Mouse (Mus musculus) kidney, adult 10 weeks (tissue): Measurements from ENCODE around the gene Acsbg2. TPM values are rescaled to one million over a fixed set of nuclear protein-coding genes. Genes with fewer than 3 reads are reported as not detected.

Experiments
- polyA plus RNA-seq: library from polyadenylated mRNA; stranded (reverse); fragments of 350-450 nt; fragmentation: Illumina TruSeq; extraction: RNeasy Lipid Tissue Mini Kit (QIAGEN cat#74804); gene quantifications from one replicate; pipeline ENCODE4 v1.2.3, GENCODE M21; 2014; ENCODE audit warnings: low read depth, low replicate concordance

Acsbg2 gene
- polyA plus RNA-seq, result not detected

DNA sequence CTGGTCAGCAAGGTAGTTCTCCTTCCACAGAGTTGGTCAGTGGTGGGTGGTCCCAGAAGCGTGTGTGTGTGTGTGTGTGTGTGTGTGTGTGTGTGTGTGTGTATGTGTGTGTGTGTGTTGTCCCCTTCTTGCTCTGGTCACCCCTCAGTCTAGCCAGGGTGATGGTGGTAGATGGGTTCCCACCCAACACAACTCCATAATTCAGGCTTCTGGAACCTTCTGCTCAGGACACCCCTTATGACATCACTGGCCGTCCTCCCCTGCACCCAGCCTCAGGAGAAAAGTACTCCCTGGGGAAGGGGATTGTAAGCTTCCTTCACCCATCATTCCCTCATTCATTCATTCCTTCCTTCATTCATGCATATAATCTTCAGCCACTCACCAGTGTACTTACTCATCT is at the start of gene Acsbg2:
Acsbg2 (minus strand) TSS at position 211 of the 400 bp plus-strand sequence.

DNA sequence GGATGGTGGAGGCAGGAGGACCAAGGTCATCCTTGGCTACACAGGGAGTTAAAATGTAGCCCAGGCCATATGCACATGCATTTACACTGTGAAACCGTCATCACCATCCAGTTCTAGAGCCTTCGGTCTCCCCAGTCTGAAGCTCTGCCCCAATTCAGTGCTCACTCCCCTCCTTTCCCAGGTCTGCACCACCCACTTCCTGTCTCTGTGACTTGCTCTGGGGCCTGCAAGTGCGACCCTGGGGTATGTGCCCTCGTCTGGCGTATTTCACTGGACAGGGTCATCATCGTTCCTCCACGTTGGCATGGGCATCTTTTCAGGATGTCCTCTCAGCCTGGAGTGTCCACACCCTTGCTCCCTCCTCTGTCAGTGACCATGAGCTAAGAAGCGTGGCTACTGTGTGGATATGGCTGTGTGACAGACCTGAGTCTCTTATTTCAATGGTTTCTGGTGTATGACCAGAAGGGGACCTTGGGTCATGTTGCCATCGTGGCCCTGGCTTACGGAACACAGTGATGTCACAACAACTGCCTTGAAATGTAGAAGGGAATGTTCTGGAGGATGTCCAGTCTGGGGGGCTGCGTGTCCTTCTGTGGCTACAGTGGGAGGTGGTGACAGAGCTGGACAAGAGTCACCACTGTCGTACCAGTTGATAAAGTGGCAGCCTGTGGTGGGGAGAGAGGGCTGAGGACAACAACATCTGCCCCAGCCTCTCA is 847 bp upstream of the Acsbg2 start, which contains the start of gene 1700061G19Rik:
1700061G19Rik (plus strand) TSS at position 542 of the 716 bp plus-strand sequence.

DNA sequence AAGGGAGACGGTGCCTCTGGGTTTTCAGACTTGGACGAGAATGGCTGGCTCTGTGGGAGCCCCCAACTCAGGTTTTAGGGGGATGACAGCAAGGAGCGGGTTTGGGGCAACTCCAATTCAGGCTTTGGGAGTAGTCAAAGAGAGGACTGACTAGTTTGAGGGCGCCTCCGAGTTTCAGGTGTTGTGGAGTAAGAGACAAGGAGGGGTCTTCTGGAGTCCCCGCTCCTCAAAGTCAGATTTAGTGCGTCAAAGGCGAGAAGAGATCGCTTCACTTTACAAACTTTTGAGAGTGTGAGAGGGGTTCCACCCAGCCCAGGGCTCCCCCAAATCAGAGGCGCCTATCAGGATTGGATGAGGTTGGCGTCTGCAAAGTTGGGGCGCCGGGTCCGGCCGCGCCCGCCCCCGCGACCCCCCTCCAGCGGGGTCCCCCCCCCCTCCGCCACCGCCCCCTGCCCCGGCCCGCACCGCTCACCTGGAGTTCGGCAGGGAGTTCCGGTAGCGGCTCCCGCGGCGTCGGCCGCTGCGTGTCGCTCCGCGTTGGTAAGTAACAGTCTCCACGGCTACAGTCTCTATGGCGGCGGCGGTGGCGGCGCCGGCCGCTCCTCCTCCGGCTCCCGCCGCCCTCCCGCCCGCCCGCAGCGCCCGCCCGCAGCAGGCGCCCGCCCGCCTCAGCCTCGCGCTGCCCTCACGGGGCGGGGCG is 43.7 kb downstream of the Acsbg2 start, which contains the start of gene Rfx2:
Rfx2 (minus strand) TSS at position 603 of the 700 bp plus-strand sequence.

Other genes starting within 250 kb of the Acsbg2 start
- 9.1 TPM for gene Lonp1, start 247.6 kb downstream of the Acsbg2 start, polyA plus RNA-seq
- gene Catsperd, start 246.3 kb downstream of the Acsbg2 start, polyA plus RNA-seq, result 0.57 TPM
- gene Ranbp3, start 201.2 kb downstream of the Acsbg2 start, polyA plus RNA-seq, result 0.53 TPM
- 1.5 TPM for gene Ndufa11, start 156.7 kb downstream of the Acsbg2 start, polyA plus RNA-seq
- gene Vmac, start 156.4 kb downstream of the Acsbg2 start, polyA plus RNA-seq, result 12.9 TPM
- not detected for gene Nrtn, start 116.9 kb downstream of the Acsbg2 start, polyA plus RNA-seq
- gene Dus3l, start 109.7 kb downstream of the Acsbg2 start, polyA plus RNA-seq, result 1.3 TPM
- not detected for gene Prr22, start 104.2 kb downstream of the Acsbg2 start, polyA plus RNA-seq
- 0.12 TPM for gene Rfx2, start 43.4 kb downstream of the Acsbg2 start, polyA plus RNA-seq
- gene 1700061G19Rik, start 1.0 kb upstream of the Acsbg2 start, polyA plus RNA-seq, result not detected
- gene Mllt1, start 61.0 kb upstream of the Acsbg2 start, polyA plus RNA-seq, result 0.49 TPM
- not detected for gene Acer1, start 107.7 kb upstream of the Acsbg2 start, polyA plus RNA-seq
- gene Clpp, start 115.9 kb upstream of the Acsbg2 start, polyA plus RNA-seq, result 3.0 TPM
- gene Alkbh7, start 122.9 kb upstream of the Acsbg2 start, polyA plus RNA-seq, result 3.5 TPM
- gene Pspn, start 125.6 kb upstream of the Acsbg2 start, polyA plus RNA-seq, result not detected
- gene Gtf2f1, start 136.8 kb upstream of the Acsbg2 start, polyA plus RNA-seq, result 2.4 TPM
- not detected for gene Gm17949, start 137.0 kb upstream of the Acsbg2 start, polyA plus RNA-seq
- gene Khsrp, start 157.1 kb upstream of the Acsbg2 start, polyA plus RNA-seq, result 4.1 TPM
- gene Slc25a41, start 167.2 kb upstream of the Acsbg2 start, polyA plus RNA-seq, result not detected
- 14.2 TPM for gene Crb3, start 184.7 kb upstream of the Acsbg2 start, polyA plus RNA-seq
- gene Slc25a23, start 185.4 kb upstream of the Acsbg2 start, polyA plus RNA-seq, result 21.2 TPM
- not detected for gene Dennd1c, start 204.1 kb upstream of the Acsbg2 start, polyA plus RNA-seq
- not detected for gene Tubb4a, start 213.3 kb upstream of the Acsbg2 start, polyA plus RNA-seq
- 0.49 TPM for gene Tnfsf9, start 230.9 kb upstream of the Acsbg2 start, polyA plus RNA-seq